Comparison of ENCODE assay signal across 1 mouse cellular context in genomic region chr6:129532942-129533860, GRCm38 (mm10).
TF ChIP-seq lines count a peak whose summit lies in the region.

Gene Gabarapl1, plus strand, starts transcription at chr6:129533160.

TF ChIP-seq in CH12.LX, 34 proteins besides CTCF, POLR2A, EP300 and RAD21 (continued from another document):
- TF ChIP-seq NELFE (IDR thresholded peaks at IDR 0.05; ENCODE audit: low read depth, low read length) (no peak; the same call in 1 of the 2 replicates), RCOR1 (conservative IDR thresholded peaks at IDR 0.05; ENCODE audit: low read depth, low read length) (no peak), ELF1 (IDR thresholded peaks at IDR 0.05; ENCODE audit: low read depth, low read length) (no peak), HCFC1 (IDR thresholded peaks at IDR 0.05; ENCODE audit: low read depth, low read length) (no peak), MYC (IDR thresholded peaks at IDR 0.05; ENCODE audit: low read depth, low read length) (0 out of 2 replicates have a peak, but pooled peaks have one; percentile 22), USF1 (IDR thresholded peaks at IDR 0.05; ENCODE audit: low read depth, low read length) (no peak), E2F4 (IDR thresholded peaks at IDR 0.05; ENCODE audit: insufficient replicate concordance, low read depth, low read length) (no peak)
